Mouse (Mus musculus): ENCODE data around the gene Ptp4a2.
"Not testable (repeated sequence)": the region's sequence is repeated elsewhere in the genome, so short reads cannot be mapped to it uniquely, and the experiment has no call there.

Gene Ptp4a2

DNA sequence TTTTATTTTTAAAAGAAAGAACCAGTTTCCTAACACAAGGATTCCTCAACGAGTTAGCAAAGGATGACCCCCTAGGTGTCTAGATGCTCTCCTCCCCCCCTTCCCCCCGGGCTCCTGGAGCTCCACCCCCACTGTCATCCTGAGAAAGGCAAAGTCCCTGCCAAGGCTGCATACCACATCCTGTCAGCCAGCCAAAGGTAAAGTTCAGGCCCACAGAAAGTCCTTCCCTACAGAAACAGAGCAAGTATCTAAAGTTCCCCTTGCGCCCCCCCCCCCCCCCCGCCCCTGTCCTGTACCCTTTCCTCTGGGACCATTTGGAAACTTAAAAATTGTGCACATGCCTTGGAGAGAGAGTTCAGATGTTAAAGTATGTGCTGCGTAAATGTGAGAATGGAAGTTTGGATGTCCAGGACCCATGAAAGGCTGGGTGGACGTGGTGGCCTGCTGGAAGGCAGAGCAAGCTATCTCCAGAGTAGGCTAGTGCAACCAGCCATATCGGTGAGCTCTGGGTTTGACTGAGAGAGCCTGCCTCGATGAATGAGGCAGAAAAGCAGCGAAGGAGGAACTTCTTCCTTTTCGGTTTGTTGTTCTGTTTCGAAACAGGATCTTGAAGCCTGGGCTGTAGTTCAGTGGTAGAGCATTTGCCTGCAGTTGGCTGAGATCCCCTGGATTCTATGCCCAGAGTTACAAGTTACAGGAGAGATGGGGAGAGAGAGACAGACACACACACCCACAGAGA is 71.7 kb downstream of the Ptp4a2 start:
- DNase-seq (ENCODE audit: low spot score), result peak; percentile 36

DNA sequence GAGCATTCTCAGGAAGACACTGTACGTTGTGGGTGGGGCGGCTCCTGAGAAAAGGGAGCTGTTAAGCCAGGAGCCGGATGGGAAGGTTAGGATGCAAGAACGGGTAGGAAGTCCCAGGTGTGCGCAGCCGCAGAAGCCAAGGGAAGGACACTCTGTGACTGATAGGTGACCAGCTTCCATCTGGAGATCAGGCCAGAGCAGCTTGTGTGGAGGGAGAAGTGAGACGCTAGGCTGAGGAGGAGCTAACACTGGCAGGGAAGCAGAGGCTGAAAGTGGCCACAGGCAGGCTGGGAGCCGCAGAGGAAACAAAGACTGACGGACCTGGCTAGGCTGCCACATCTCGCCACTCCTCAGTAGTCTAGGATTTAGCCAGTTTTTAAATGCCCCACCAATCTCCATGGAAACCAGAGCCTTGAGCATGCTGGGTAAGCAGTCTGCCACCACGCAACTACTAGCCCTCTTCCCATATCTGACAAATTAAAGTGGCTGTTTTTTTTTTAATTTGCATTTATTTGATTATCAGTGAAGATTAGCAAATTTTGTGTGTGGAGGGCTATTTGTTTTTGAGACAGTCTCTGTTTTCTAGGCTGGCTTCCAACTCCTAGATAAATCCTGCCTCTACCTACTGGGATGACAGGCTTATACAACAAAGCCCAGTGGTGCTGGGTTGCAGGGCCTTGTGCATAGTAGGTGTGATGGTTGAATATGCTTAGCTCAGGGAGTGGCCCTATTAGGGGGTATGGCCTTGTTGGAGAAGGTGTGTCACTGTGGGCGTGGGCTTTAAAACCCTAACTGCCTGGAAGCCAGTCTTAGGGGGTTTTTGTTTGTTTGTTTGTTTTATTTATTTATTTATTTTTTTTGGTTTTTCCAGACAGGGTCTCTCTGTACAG is 73.3 kb downstream of the Ptp4a2 start:
- DNase-seq (ENCODE audit: low spot score), result no peak

DNA sequence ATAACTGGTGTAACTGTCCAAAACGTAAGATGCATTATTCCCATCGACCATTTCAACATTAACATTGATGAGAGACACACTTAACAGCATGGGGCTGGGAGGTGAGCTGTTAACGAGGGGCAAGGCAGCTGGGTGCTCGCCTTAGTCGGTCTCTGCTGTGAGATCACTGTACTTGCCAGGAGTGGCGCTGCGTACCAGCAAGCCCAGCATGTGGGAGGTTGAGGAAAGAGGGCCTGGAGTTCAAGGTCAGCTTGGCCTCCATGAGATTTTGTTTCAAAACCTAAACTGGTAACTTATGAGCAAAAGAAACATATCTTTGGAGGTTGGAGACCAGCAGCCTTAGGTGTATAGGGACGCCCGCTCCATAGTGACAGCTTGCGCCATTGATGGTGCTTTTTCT is 78.6 kb downstream of the Ptp4a2 start:
- no peak for DNase-seq (ENCODE audit: low spot score)

DNA sequence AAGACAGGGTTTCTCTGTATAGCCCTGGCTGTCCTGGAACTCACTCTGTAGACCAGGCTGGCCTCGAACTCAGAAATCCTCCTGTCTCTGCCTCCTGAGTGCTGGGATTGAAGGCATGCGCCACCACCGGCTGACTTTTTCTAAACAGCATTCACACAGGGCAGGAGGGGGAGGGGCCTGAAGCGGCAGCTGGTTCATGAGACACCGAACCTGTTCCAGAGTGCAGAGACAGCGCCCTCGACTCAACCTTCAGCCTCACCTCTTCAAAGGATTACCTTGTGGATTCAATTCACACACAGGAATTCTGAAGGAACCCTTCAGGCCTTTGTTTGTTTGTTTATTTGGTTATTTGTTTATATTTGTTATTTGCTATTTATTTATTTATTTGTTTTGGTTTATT is 79.1 kb downstream of the Ptp4a2 start:
- DNase-seq (ENCODE audit: low spot score), result no peak

DNA sequence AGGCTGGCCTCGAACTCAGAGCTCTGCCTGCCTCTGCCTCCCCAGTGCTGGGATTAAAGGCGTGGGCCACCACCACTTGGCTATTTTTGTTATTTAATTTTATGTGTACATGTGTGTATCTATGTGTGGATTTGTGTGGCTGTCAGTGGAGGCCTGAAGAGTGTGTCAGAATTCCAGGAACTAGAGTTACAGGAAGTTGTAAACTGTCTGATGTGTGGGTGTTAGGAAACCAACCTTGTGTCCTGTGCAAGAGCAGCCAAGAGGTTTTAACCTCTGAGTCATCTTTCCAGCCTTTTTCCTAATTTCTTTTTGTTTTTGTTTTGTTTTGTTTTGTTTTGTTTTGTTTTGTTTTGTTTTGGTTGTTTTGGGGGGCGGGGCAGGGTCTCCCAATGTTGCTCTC is 83.8 kb downstream of the Ptp4a2 start:
- DNase-seq (ENCODE audit: low spot score), result no peak

DNA sequence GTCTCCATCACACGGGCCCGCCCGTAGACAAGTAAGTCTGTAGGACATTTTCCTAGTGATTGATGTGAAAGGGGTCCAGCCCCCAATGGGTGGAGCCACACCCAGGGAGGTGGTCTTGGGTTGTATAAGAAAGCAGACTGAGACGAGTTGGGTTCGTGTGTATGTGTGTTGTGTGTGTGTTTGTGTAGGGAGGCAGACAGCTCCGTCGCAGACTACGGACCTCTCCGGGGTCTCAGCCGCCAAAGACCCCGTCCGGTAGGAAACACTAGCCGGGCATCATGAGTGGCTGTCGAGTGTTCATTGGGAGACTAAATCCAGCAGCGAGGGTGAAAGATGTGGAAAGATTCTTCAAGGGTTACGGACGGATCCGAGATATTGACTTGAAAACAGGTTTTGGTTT is 87.8 kb downstream of the Ptp4a2 start:
- not testable (repeated sequence) for DNase-seq (ENCODE audit: low spot score)

All from spleen, adult 12 weeks (tissue).